Mouse (Mus musculus) neural tube, embryonic 13.5 days (tissue): ENCODE results near the gene Il15. TPM values are rescaled to one million over a fixed set of nuclear protein-coding genes. Genes with fewer than 3 reads are reported as not detected.
A peak's percentile ranks its signal among the peaks of the same experiment; 100 is the strongest.

Experiments
- ATAC-seq: fragments of 200-750 bp; cut with Nextera tagmentation; 2 replicates; pipeline ENCODE4 v1.8.0; 2017; ENCODE audit warnings: low read depth, mild to moderate bottlenecking, moderate TSS enrichment, moderate library complexity
- H3K27ac ChIP-seq: fragments of 300-500 bp; sonication (generic); replicated peaks from 2 replicates; pipeline ENCODE4 v1.5.1; 2015; ENCODE audit warnings: moderate library complexity, mild to moderate bottlenecking, inconsistent platforms
- H3K27me3 ChIP-seq: fragments of 300-500 bp; sonication (generic); 2 replicates; pipeline ENCODE4 v1.6.1; 2015; ENCODE audit warnings: mild to moderate bottlenecking, inconsistent platforms
- H3K36me3 ChIP-seq: fragments of 300-500 bp; sonication (generic); 2 replicates; pipeline ENCODE4 v1.6.1; 2015; ENCODE audit warnings: mild to moderate bottlenecking, inconsistent platforms
- H3K4me1 ChIP-seq: fragments of 300-500 bp; sonication (generic); replicated peaks from 2 replicates; pipeline ENCODE4 v1.6.1; 2015; ENCODE audit warnings: inconsistent platforms
- H3K4me2 ChIP-seq: fragments of 300-500 bp; sonication (generic); 2 replicates; pipeline ENCODE4 v1.6.1; 2015; ENCODE audit warnings: inconsistent platforms, mild to moderate bottlenecking, moderate library complexity
- H3K4me3 ChIP-seq: fragments of 300-500 bp; sonication (generic); 2 replicates; pipeline ENCODE4 v1.5.1; 2015; ENCODE audit warnings: mild to moderate bottlenecking, inconsistent platforms
- H3K9ac ChIP-seq: fragments of 300-500 bp; sonication (generic); 2 replicates; pipeline ENCODE4 v1.6.1; 2015; ENCODE audit warnings: moderate library complexity, mild to moderate bottlenecking, inconsistent platforms
- H3K9me3 ChIP-seq: fragments of 300-500 bp; sonication (generic); 2 replicates; pipeline ENCODE4 v1.6.1; 2016; ENCODE audit warnings: inconsistent platforms
- WGBS: fragments of 180-500 bp; shearing (Covaris S2); methylation state at CpG from one replicate; pipeline ENCODE4 v1.1.7; 2015; 5-methylcytosine and 5-hydroxymethylcytosine counted together
- polyA plus RNA-seq: library from polyadenylated mRNA; unstranded; fragments of >200 nt; fragmentation: Nextera tagmentation; extraction: Ambion mirVana; gene quantifications from 2 replicates; pipeline ENCODE4 v1.2.1, GENCODE M21; 2015

Il15 gene
- polyA plus RNA-seq: 0.88 and 1.4 TPM in 2 replicates

- H3K9ac ChIP-seq: peak within 1 kb of the TSS; percentile 53
- H3K36me3 ChIP-seq: no peaks in the 10 kb centered on the region
- H3K27me3 ChIP-seq: peaks cover 9% of the 10 kb centered on the region
- H3K4me3 ChIP-seq: peak within 1 kb of the TSS; percentile 37
- no peak within 1 kb of the TSS for H3K27ac ChIP-seq
- WGBS: 14% methylated on average over 13 of the region's 13 CpGs
- H3K9me3 ChIP-seq: no peaks in the 10 kb centered on the region
- H3K4me1 ChIP-seq: peaks cover 11% of the 10 kb centered on the region
- ATAC-seq: no peak
- peak within 1 kb of the TSS; percentile 63 for H3K4me2 ChIP-seq
These were observed at the start of gene Il15 for GRCm38 (mm10) chr8:82402686-82403330. Il15 (minus strand) TSS chr8:82403222.

GRCm38 (mm10) chr8:82444897-82445296 lies 41.9 kb upstream of the Il15 start:
- no peak overlapping the region for H3K4me2 ChIP-seq

DNA sequence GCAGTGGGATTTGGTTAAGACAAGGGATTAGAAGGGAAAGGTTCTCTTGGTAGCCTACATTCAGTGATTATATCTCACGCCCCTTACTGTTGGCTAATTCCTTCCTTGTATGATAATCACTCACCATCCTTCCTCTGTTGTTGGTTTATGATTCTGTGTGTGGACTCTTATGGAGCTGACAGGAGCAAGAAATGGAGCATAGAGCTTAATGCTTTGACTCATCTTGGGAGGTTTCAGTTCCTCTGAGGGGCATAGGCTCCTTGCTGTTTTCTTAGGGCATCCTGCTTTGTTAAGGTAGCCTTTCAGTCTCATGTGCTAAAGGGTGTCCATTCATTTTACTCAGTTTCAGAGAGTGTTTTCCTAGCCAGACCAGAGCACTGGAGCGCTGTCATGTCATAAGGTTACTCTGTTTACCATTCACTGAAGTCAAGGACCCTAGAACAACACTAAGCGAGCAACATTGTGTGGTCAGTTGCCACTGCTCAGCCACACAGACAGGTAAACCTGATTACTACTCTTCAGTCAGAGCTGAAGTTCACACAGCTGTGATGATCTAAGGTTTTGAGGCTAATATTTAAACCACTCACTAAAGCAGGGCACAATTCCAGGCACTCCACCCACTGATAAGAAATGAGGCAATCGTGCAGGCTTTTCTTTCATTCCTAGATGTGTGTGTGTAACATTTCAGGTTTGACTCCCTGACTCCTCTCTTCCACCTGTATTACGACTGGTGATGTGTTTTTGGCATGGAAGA lies 13.7 kb upstream of the Il15 start:
- no peak for ATAC-seq
- H3K4me1 ChIP-seq: no peaks in the 10 kb centered on the region
- no peak overlapping the region for H3K4me2 ChIP-seq
- H3K9me3 ChIP-seq: no peaks in the 10 kb centered on the region
- no peak overlapping the region for H3K27ac ChIP-seq
- H3K27me3 ChIP-seq: no peaks in the 10 kb centered on the region
- no peaks in the 10 kb centered on the region for H3K36me3 ChIP-seq
- WGBS: 84% methylated on average over 5 of the region's 5 CpGs
- no peak overlapping the region for H3K4me3 ChIP-seq
- H3K9ac ChIP-seq: no peak overlapping the region

More at GRCm38 (mm10) chr8:82444897-82445296, 41.9 kb upstream of the Il15 start:
- Histone ChIP-seq H3K9me3 (no peaks in the 10 kb centered on the region), H3K4me3 (no peak overlapping the region), H3K9ac (no peak overlapping the region), H3K36me3 (no peaks in the 10 kb centered on the region), H3K4me1 (no peaks in the 10 kb centered on the region), H3K27me3 (no peaks in the 10 kb centered on the region), H3K27ac (no peak overlapping the region)
- ATAC-seq: no peak

GRCm38 (mm10) chr8:82415485-82415884 lies 12.5 kb upstream of the Il15 start:
- no peaks in the 10 kb centered on the region for H3K36me3 ChIP-seq
- H3K9ac ChIP-seq: no peak overlapping the region
- no peaks in the 10 kb centered on the region for H3K9me3 ChIP-seq
- WGBS: 79% methylated on average over 1 of the region's 1 CpGs
- H3K27ac ChIP-seq: no peak overlapping the region
- H3K4me3 ChIP-seq: no peak overlapping the region
- H3K4me1 ChIP-seq: no peaks in the 10 kb centered on the region
- H3K4me2 ChIP-seq: no peak overlapping the region
- ATAC-seq: no peak
- H3K27me3 ChIP-seq: no peaks in the 10 kb centered on the region

DNA sequence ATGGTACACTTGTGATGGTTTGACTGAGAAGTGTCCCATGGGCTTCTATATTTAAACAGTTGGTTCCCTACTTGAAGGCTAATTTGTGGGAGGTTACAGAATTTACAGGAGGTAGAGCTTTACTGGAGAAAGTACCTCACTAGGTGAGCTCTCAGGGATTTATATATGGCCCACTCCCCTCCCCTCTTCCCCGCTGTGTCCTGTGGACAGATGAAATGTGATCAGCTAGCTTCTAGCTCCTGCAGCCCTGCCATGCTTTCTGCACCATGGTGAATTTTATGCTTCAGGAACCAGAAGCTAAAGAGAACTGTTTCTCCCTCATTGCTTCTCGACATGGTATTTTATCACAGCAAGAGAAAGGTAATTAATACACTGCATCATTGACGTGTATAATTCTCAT lies 7.1 kb upstream of the Il15 start:
- H3K27me3 ChIP-seq: no peaks in the 10 kb centered on the region
- H3K9me3 ChIP-seq: no peaks in the 10 kb centered on the region
- ATAC-seq: no peak
- no peak overlapping the region for H3K4me2 ChIP-seq
- 59% methylated on average over 3 of the region's 3 CpGs for WGBS
- no peak overlapping the region for H3K27ac ChIP-seq
- no peak overlapping the region for H3K4me3 ChIP-seq
- no peaks in the 10 kb centered on the region for H3K4me1 ChIP-seq
- no peaks in the 10 kb centered on the region for H3K36me3 ChIP-seq
- no peak overlapping the region for H3K9ac ChIP-seq

GRCm38 (mm10) chr8:82407060-82407459 lies 4.0 kb upstream of the Il15 start:
- H3K9ac ChIP-seq: no peak overlapping the region
- no peaks in the 10 kb centered on the region for H3K9me3 ChIP-seq
- ATAC-seq: no peak
- no peak overlapping the region for H3K4me3 ChIP-seq
- H3K4me2 ChIP-seq: no peak overlapping the region
- H3K4me1 ChIP-seq: peaks cover 9% of the 10 kb centered on the region
- H3K36me3 ChIP-seq: no peaks in the 10 kb centered on the region
- no peak overlapping the region for H3K27ac ChIP-seq
- peaks cover 9% of the 10 kb centered on the region for H3K27me3 ChIP-seq
- 65% methylated on average over 1 of the region's 1 CpGs for WGBS

- H3K36me3 ChIP-seq: no peaks in the 10 kb centered on the region
- H3K4me2 ChIP-seq: no peak overlapping the region
- ATAC-seq: no peak
- 94% methylated on average over 3 of the region's 3 CpGs for WGBS
- no peaks in the 10 kb centered on the region for H3K9me3 ChIP-seq
- peaks cover 9% of the 10 kb centered on the region for H3K27me3 ChIP-seq
- peaks cover 11% of the 10 kb centered on the region for H3K4me1 ChIP-seq
- H3K4me3 ChIP-seq: no peak overlapping the region
- no peak overlapping the region for H3K27ac ChIP-seq
- H3K9ac ChIP-seq: no peak overlapping the region
These were observed 1.0 kb upstream of the Il15 start for GRCm38 (mm10) chr8:82404068-82404467.

DNA sequence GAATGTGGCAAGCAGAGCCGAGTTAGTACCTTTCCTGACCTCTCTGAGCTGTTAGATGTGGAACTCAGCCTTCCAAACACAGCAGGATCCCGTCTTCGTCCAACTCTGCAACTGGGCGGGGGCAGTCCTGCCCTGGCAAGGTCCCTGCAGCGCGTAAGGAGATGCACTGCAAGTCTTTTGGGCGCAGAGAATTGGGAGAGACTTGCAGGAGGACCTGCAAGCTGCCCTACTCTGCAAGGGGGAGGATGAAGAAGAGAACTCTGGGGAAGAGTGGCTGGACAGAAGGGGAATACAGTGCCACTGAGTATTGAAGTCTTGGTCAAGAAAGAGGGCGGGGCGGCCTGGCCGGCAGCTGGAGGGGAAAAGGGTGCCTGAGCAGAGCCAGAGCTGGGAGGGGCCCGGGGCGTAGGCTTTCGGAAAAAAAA lies 749 bp downstream of the Il15 start:
- H3K4me2 ChIP-seq: peak overlapping the region; percentile 63
- WGBS: 2% methylated on average over 13 of the region's 13 CpGs
- no peaks in the 10 kb centered on the region for H3K36me3 ChIP-seq
- H3K9me3 ChIP-seq: no peaks in the 10 kb centered on the region
- peaks cover 11% of the 10 kb centered on the region for H3K4me1 ChIP-seq
- ATAC-seq: no peak
- H3K27ac ChIP-seq: no peak overlapping the region
- peak overlapping the region; percentile 53 for H3K9ac ChIP-seq
- peak overlapping the region; percentile 37 for H3K4me3 ChIP-seq
- H3K27me3 ChIP-seq: peaks cover 9% of the 10 kb centered on the region

DNA sequence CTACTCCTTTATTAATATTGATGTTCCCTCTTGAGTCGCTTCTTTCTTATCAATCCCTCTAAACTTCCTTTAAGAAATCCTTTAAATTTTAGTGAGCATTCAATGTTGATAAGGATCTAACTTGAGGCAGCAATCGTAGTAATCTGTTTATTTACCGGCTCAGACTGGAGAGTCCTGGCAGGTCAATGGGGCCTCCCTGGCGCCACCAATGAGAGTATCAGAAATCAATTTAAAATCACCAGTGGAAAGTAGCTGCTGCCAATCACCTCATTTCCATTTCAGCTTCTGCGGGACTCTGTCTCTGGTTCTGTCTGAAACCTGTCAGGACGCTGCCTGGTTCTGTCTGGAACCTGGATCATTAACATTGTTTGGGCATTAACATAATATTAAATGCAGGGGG lies 1.5 kb downstream of the Il15 start:
- H3K4me2 ChIP-seq: peak overlapping the region; percentile 63
- peaks cover 9% of the 10 kb centered on the region for H3K27me3 ChIP-seq
- H3K36me3 ChIP-seq: no peaks in the 10 kb centered on the region
- H3K4me3 ChIP-seq: no peak overlapping the region
- no peaks in the 10 kb centered on the region for H3K9me3 ChIP-seq
- ATAC-seq: no peak
- peaks cover 11% of the 10 kb centered on the region for H3K4me1 ChIP-seq
- no peak overlapping the region for H3K27ac ChIP-seq
- no peak overlapping the region for H3K9ac ChIP-seq
- 55% methylated on average over 6 of the region's 6 CpGs for WGBS

DNA sequence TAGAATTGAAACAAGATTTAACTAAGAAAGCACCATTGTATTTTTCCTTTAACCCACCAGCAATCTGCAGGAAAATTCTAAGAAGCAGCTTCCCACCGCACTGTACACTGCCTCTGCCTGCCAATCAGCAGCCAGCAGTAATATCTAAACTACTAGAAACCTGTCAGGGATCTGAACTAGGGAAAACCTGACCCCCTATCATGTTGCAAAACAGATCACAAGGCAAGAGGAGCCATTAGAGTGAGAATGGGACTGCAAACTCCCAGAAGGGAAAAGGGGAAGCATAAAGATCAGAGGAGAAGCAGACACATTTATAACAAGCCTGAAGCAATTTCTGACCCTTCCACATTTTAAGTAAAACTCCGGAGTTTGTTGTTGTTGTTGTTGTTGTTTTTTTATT lies 2.0 kb downstream of the Il15 start:
- H3K36me3 ChIP-seq: no peaks in the 10 kb centered on the region
- no peak overlapping the region for H3K27ac ChIP-seq
- peaks cover 11% of the 10 kb centered on the region for H3K4me1 ChIP-seq
- H3K27me3 ChIP-seq: peaks cover 9% of the 10 kb centered on the region
- 73% methylated on average over 2 of the region's 2 CpGs for WGBS
- no peak overlapping the region for H3K9ac ChIP-seq
- no peak overlapping the region for H3K4me3 ChIP-seq
- no peak overlapping the region for H3K4me2 ChIP-seq
- no peak for ATAC-seq
- no peaks in the 10 kb centered on the region for H3K9me3 ChIP-seq

GRCm38 (mm10) chr8:82400376-82400775 lies 2.6 kb downstream of the Il15 start:
- WGBS: 57% methylated on average over 2 of the region's 2 CpGs
- no peak overlapping the region for H3K27ac ChIP-seq
- H3K36me3 ChIP-seq: no peaks in the 10 kb centered on the region
- no peak overlapping the region for H3K4me3 ChIP-seq
- H3K9ac ChIP-seq: no peak overlapping the region
- H3K4me1 ChIP-seq: peaks cover 11% of the 10 kb centered on the region
- H3K4me2 ChIP-seq: no peak overlapping the region
- H3K27me3 ChIP-seq: peaks cover 9% of the 10 kb centered on the region
- no peak for ATAC-seq
- no peaks in the 10 kb centered on the region for H3K9me3 ChIP-seq

DNA sequence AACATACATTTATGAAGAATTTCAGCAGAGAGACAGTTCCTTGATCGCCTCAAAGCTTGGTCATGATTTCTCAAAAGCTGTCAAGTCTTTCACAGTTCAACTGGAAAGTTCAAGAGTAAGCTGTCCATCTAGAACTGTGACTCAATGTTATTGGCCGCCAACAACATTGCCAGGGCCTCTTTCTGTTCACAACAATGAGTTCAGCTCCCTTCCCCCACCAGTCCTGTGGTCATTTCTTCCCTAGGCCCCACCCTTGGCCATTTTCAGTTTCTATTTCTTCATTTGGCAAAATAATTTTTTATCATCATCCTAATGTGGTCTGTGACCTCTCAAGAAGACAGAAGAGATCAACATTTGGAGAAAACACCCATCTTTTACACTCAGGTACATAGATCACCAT lies 4.5 kb downstream of the Il15 start:
- Histone ChIP-seq H3K9ac (no peak overlapping the region), H3K36me3 (no peaks in the 10 kb centered on the region), H3K27me3 (peaks cover 9% of the 10 kb centered on the region), H3K4me1 (peaks cover 11% of the 10 kb centered on the region), H3K27ac (no peak overlapping the region), H3K9me3 (no peaks in the 10 kb centered on the region), H3K4me2 (no peak overlapping the region), H3K4me3 (no peak overlapping the region)
- 84% methylated on average over 2 of the region's 2 CpGs for WGBS
- ATAC-seq: no peak

- H3K9ac ChIP-seq: no peak overlapping the region
- no peaks in the 10 kb centered on the region for H3K4me1 ChIP-seq
- no peak overlapping the region for H3K4me3 ChIP-seq
- no peaks in the 10 kb centered on the region for H3K36me3 ChIP-seq
- no peak overlapping the region for H3K4me2 ChIP-seq
- H3K9me3 ChIP-seq: no peaks in the 10 kb centered on the region
- H3K27ac ChIP-seq: no peak overlapping the region
- H3K27me3 ChIP-seq: no peaks in the 10 kb centered on the region
- ATAC-seq: no peak
These were observed 11.8 kb downstream of the Il15 start for GRCm38 (mm10) chr8:82391258-82391657.
